Mouse (Mus musculus): Measurements from ENCODE around the gene Dnaja2.

DNA sequence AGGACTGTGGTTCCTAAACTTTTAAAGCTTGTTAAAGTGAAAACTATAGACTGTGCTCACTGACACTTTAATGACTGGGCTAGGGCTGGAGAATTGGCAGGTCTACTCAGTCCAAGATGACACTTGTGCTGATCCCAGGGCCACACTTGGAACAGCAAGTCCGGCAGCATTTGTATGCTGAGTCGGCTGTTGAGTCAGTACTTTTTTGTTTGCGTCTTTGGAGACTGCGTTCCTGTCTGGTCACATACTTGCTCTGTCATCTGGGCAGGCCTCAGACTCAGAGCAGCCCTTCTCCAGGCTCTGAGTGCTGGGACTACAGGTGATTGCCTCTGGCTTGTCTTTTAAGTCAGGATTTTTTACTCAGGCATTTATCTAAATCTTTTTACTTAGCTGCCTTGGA, 41.9 kb downstream of the Dnaja2 start:
- TF ChIP-seq CTCF (IDR thresholded peaks at IDR 0.05) (no peak), POLR2A (IDR thresholded peaks at IDR 0.05; ENCODE audit: insufficient read depth, low read depth, low read length) (no peak), EP300 (IDR thresholded peaks at IDR 0.05; ENCODE audit: insufficient read depth, low read depth, low read length) (no peak)
